Mouse (Mus musculus) lung, postnatal 0 days (tissue): Measurements from ENCODE around the gene Pde2a.

ENCODE experiments used
- CTCF ChIP-seq: IDR thresholded peaks from 2 replicates; pipeline ENCODE4 v1.5.1; 2016; ENCODE audit warnings: antibody characterized with exemption, mild to moderate bottlenecking
- EP300 ChIP-seq: IDR thresholded peaks from 2 replicates; pipeline ENCODE4 v1.6.1; 2016; ENCODE audit warnings: antibody characterized with exemption, mild to moderate bottlenecking, control low read depth

- TF ChIP-seq CTCF (no peak), EP300 (no peak)
These were observed 11.1 kb upstream of the Pde2a start, which contains the start of gene Gm45837 for GRCm38 (mm10) chr7:101410267-101410936.
